Mouse (Mus musculus) B cell, adult 2 months (primary cell): ENCODE measurements around the gene Htra2.

Experiments
- DNase-seq, 2 experiments: peaks; one replicate each; pipeline ENCODE4 v3.0.0; 2022

The Htra2 gene

DNA sequence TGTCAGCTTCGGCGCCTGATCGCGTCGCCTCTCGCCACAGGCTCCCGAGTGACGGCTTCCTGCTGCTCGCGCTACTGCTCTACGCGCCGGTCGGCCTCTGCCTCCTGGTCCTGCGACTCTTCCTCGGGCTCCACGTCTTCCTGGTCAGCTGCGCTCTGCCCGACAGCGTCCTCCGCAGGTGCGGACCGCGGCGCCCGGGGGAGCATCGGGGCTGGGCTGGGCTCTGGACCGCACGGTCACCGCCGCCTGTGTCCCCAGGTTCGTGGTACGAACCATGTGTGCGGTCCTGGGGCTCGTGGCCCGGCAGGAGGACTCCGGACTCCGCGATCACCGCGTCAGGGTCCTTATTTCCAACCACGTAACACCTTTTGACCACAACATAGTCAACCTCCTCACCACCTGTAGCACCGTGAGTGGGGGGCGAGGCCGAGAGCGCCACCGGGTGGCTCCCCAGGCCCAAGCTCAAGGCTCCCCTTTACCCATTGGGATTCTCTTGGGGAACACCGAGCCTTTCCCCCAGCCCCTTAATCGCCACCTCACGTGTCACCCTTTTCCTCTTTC lies at the start of gene Htra2:
Htra2 (minus strand) TSS at position 403 of the 561 bp plus-strand sequence.
- DNase-seq: peak in 1 of 2 experiments; percentile 47

DNA sequence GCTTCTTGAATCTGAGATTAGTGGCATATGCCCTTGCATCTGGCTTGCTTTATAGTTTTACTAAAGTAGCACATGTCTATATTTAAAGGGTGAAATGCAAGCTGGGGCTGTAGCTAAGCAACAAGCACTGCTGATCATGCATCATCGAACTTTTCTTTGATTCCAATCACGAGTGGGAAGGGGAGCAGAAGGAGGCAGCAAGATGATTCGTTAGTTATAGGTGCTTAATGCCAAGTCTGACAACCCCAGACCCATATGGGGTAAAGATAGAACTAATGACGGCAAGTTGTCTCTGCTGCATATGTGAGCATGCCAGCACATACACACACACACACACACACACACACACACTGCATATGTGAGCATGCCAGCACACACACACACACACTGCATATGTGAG lies 49.1 kb upstream of the Htra2 start:
- DNase-seq: no peak

DNA sequence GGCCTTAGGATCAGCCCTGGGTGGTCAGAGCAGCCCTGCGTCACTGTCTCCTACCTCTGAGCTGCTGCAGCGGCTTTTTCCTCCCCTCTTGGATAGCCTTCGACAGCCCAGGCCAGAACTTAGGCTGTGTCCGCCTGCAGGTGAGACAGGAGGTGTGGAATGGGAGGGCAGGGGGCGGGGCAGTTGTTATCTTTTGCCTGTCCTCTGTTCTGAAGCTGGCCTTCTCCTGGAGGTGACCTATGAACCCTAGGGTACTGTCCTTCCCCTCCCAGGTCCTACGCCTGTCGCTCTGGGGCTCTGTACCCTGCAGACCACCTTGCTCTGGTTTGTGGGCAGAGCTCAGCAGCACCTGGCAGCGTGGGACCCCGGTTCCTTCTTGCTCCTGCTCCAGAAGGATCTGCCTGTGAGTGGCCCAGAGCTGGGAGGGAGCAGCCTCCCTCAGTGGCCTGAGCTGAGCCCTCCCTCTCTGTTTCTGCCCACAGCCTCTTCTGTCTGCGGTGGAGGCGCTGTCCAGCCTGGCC lies 48.1 kb upstream of the Htra2 start:
- no peak for DNase-seq

DNA sequence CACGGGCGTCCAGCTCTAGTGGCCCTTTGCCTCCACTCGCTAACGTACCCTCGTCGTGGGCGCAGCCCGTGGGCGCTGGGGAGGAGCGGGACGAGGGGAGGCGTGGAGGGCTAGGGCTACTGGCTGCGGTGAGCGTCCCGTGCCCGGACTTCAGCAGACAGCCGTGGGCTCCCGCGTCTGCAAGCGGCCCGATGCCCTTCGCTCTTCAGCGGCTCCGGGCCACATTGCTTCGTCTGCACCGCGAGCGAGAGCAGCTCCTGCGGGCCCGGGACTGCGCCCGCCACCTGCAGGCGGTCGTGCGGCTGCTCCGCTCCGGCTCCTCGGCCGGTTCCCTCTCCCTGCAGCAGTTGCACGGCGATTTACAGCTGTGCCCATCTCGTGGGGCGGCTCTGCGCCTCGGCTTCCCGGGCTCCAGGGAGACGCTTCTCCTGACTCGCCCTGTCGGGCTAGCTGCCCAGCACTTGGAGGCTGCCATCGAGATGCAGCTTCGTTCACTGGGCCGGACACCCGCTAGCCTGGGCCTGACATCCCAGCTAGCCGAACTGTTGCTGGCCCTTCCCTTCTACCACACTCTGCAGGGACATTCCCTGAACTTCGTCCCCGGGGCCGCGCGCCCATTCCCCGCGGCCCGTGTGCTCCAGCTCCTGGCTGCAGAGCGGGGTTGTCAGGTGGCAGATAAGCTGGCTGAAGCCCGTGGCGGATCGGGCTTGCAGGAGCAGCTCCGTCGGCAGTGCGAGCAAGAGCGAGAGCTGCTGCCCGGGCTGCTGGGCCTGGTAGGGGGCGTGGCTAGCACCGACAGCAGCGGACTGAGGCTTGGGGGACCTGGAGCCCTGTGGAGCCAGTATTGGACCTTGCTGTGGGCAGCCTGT lies 46.8 kb upstream of the Htra2 start:
- peak; percentile 73 to 76 for DNase-seq

DNA sequence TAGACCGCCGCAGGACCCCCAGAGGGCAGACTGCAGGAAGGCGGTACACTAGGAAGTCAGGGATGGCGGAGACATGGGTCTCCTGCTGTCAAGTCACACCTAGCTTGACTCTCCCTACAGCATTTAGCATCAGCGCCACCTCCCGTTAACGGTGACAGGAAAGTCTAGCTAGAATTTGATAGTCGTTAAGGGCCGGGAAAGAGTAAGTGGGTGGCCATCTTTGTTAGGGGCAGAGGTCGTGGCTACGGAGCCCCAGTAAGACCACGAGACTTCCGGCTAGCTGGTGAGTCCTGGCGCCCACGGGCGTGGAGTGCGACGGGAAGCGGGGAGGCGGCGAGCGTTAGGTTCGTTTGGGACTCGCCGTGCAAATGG lies 46.2 kb upstream of the Htra2 start, which contains the start of the genes Ccdc142 and Gm42688:
Ccdc142 (plus strand) TSS at position 286 of the 372 bp plus-strand sequence.
Gm42688 (plus strand) TSS at position 302 of the 372 bp plus-strand sequence.
- DNase-seq: peak; percentile 83 to 85

DNA sequence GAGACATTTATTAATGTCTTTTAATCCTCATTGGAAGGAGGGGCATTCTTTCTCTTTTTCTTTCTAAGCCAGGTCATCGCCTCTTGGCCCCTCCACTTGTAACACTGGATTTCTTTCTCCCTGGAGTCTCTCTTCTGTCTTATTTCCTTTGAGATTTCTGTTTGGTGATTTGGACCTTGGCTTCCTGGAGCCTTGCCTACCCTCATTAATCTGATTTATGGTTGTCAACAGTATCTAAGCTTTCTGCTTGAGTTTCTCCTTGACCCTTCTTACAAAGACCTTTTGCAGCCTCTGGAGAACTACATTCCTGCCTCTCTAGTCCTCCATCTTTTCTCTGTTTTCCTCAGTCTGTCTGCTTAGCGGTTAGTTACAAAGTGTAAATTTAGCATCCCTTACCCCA lies 43.3 kb upstream of the Htra2 start:
- no peak for DNase-seq

DNA sequence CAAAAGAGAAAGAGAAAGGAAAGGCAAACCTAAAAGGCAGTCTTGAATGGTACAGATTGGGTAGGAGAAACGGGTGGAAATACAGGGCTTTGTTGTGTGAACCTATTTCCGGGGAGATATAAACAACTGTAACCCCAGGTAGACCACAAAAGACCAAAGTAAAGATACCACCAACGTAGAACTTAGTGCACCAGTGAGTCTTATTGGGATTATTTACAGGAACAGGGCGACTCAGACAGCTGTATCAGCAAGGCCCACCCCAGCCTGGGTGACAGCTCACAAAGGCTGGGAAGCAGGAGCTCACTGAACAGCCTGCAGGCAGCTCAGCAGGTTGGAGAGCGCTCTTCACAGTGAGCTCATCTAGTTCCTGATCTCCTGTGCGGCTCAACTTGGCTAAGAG lies 40.9 kb upstream of the Htra2 start:
- no peak for DNase-seq

DNA sequence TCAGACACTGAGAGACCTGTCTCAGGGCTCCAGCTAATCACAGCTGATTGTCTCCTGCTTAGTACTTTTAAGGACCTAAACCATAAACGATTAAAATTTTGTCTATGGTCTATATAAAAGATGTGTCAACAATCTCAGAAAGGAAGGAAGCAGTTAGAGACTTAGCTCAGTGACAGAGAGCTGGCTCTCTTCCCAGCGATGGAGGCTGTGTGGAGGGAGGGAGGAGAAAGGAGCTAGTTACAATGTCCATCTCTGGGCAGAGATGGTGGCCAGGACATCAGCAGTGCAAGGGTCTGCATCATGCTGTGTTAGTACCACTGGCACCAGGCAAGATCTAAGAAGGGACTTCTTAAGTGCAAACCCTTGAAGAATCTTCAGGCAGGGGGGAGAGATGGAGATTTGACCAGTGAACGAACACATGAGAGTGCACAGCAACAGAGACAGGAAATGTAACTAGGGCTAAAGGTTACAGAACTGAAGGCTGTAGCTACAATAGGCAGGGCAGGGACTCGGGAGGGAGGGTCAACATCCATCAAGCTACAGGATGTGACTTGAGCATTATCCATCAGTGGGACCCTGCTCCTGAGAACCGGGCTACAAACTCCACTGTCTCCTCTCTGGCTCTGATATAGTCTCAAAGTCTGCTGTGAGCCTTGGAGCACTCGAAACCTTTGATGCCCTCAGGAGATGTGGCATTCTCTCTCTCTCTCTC lies 37.5 kb upstream of the Htra2 start:
- no peak for DNase-seq

DNA sequence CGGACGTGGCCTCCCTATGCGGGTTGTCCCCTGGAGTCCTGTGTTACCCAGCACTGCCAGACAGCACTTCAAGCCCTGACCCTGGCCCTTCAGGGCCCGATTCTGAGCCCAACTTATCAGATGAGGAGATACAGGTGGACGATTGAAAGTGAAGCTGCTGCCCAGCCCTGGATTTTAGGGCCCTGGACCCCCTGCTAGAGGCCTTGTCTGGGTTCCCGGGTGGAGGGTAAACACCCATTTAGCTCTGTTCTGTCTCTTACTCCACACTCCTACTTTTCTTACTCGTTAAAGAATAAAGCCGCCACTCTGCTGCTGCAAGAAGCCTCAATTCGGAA lies 32.8 kb upstream of the Htra2 start:
- no peak for DNase-seq

DNA sequence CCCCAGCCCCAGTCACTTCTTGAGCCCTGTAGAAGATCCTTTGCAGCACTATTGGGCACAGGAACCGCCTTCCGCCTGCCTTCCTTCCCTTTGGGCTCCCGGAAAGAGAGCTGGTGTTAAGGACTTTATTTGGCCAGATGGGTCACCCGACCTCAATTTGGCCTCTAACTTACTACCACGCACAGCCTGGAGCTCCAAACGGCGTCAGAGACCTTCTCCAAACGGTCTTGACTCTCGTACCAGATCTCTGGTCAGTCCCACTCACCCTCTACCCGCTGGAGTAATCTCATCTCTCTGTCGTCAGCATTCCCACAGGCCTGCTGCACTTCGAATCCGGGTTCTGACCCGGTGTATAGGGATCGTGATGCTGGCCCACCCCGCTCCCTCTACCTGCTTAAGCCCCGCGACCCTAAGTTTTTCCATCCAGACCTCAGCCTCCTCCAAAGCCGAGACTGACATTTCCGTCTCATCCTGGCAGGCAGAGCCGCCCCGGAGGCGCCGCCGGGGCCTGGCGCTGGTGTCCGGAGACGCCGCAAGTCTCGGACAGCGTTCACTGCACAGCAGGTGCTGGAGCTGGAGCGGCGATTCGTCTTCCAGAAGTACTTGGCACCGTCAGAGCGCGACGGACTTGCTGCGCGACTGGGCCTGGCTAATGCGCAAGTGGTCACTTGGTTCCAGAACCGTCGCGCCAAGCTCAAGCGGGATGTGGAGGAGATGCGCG lies 32.3 kb upstream of the Htra2 start:
- no peak for DNase-seq

DNA sequence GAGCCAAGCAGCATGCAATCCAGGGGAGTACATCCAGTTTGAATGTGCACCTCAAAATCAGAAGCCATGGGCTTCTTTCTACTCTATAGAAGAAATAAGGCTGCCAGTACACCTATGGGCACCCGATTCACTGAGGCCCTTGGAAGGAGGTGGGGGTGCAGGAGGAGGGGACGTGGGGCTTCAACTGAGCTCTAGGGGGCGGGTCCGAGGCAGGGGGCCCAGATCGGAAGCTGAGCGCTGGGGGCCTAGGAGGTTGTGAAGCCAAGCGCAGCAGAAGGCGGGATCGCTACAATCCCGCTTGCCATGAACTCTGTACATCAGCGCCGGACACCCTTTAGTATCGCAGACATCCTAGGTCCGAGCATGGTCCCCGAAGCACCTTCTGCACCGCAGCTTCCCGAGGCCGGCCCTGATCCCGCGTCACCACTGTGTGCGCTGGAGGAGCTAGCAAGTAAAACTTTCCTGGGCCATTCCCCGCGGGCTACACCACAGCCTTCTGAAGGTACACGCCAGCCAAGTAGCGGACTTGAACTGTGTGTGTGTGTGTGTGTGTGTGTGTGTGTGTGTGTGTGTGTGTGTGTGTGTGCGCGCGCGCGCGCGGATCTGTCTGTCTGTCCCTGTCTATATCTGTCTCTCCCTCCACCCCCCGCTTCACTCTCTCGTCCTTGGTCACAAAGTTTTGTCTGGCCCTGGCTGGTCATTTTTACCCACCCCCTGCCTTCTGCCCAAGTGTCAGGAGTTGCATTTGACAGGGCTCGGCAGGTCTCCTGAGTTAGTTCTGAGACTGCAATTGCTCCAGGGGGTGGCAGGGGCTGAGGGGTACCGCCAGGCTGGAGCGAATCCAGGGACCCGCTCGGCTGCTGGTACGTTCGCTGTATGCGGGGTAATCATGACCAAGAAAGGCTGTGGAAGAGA lies 31.3 kb upstream of the Htra2 start, which contains the start of gene Lbx2:
Lbx2 (plus strand) TSS at position 247 of the 915 bp plus-strand sequence.
- DNase-seq: peak in 1 of 2 experiments; percentile 14

DNA sequence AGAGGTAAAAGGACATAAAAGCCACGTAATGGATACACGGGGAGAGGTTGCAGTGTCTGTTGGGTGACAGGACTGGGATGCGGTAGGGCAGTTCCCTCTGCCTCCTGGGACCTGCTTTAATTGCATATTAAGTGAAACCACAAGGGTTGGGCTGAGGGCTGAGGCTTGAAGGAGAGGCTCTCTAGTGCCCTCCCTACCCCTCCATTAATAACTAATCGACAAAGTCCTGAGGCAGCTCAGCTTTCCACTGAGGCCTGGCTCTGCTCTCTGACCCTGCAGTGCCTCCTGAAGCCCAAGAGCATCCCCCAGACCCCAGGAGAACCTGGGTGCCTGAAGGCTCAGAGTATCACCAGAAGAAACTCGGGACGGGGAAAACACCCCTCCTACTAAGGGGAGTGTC lies 29.4 kb upstream of the Htra2 start:
- no peak for DNase-seq

DNA sequence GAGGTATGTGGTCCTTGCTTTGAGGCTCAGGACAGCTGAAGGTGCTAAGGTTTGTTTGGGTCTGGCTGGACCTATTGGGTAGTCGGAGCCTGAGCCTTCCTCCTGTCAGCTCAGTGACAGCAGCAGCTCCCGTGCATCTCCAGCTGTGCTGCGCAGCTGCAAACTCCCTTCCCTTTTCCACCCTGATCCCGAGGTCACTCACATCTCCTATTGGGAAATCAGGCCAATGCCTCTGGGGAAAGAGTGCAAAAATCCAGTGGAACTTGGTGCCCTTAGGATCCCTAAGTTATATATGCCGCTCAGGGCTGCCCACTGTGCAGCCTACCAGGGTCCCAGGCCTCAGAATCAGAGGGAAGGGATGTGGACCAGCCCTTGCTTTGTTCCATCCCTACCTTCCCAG lies 28.4 kb upstream of the Htra2 start:
- no peak for DNase-seq

DNA sequence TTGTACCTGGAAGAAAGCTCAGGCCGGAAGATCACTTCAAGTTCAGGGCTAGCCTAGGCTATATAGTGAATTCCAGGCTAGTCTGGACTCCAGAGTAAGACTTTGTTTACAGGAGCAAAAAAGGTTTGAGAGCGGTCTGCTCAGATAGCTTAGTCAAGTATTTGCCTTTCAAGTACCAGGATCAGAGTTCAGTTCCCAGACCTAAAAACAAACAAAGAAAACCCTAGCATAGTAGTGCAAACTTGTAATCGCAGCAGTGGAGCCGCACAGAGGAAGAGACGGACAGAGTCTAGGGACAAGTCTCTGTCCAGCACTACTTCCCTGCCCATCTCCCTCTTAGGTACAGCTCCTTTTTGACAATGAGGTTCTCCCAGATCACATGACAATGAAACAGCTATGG lies 25.1 kb upstream of the Htra2 start:
- DNase-seq: no peak

DNA sequence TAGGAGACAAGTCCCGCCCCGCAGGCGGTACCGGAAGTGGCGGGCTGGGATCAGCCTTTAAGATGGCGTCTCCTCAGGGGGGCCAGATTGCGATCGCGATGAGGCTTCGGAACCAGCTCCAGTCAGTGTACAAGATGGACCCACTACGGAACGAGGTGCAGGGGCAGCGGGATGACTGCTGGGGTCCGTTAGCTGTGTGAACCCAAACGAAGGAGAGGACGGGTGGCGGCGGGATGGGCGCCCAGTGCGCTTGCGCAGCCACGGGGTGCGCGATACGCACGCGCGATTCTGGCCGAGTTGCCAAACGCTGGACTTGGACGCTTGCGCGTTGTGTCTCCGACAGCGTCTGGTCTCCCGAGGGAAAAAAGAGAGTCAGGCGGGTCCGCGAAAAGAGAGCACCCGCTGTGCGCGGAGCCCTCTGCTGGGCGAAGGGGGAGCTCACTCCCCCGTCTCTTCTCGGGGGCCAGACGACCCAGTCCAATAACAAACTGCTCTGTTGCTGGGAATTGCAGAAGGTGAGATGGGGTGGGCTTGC lies 23.3 kb upstream of the Htra2 start:
- peak; percentile 100 for DNase-seq

DNA sequence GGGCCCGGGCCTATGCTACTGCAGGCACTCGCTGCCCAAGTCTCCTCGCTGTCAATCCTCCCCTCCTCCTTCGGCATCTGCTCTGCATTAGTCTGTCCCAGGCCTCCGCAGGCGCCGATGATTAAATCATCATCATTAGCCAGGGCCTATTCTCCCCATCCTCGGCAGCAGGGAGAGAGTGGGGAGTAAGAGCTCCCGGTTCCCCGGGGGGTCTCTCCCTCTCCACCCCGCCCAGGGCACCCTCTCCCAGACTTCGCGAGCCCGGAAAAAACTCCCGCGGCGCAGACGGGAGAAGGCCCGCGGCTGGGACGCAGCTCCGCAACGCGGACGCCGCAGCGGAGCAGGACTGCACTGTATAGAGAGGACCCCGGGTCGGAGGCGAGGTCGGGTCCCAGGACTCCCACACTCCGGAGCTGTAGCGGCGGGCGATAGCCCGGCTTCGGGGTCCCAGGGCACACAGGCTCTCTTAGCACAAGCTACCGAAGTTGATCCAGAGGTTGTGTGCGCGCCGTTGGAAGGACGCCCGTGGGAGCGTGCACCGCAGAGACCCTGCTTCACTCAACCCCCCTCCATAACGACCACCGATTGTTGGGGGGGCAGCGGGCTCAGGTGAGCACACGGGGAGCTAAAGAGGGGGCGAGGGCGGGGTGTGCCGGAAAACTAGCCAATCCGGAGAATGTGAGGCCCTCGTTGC lies 22.7 kb upstream of the Htra2 start, which contains the start of gene Pcgf1:
Pcgf1 (plus strand) TSS at position 240 of the 694 bp plus-strand sequence.
- DNase-seq: peak in 1 of 2 experiments; percentile 35

DNA sequence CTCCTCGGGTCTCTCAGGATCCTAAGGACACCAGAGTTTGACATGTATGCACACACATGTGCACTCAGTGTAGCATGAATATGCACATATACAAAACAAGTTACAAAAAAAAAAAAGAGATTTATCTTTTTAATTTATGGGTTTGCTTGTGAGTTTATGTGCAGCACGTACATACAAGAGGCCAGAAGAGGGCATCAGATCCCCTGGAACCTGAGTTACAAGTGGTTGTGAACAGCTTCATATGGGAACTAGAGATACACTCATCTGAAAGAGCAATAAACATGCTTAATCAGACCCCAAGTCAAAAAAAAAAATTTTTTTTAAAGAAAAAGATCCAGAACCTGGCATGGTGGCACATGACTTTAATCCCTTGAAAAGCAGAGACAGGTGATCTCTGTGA lies 19.9 kb upstream of the Htra2 start:
- peak in 1 of 2 experiments; percentile 42 for DNase-seq

DNA sequence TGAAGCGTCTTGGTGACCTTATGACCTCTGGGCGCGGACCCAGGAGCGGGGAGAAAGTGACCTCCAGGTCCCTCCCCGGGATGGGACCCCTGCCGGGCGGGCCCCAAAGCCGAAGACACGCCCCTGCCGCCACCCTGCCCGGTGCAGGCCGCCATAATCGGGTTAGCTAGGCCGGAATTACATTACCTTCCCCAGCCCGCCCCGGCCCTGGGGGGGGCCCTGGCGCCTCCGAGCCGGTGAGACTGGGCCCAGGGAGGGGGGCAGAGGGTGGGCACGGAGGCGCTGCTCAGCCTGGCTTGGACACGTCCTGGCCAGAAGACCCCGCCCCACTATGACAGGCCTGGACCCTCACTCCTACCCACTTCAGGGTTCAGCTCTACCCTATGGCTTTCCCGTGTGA lies 16.1 kb upstream of the Htra2 start:
- DNase-seq: peak; percentile 32 to 52

DNA sequence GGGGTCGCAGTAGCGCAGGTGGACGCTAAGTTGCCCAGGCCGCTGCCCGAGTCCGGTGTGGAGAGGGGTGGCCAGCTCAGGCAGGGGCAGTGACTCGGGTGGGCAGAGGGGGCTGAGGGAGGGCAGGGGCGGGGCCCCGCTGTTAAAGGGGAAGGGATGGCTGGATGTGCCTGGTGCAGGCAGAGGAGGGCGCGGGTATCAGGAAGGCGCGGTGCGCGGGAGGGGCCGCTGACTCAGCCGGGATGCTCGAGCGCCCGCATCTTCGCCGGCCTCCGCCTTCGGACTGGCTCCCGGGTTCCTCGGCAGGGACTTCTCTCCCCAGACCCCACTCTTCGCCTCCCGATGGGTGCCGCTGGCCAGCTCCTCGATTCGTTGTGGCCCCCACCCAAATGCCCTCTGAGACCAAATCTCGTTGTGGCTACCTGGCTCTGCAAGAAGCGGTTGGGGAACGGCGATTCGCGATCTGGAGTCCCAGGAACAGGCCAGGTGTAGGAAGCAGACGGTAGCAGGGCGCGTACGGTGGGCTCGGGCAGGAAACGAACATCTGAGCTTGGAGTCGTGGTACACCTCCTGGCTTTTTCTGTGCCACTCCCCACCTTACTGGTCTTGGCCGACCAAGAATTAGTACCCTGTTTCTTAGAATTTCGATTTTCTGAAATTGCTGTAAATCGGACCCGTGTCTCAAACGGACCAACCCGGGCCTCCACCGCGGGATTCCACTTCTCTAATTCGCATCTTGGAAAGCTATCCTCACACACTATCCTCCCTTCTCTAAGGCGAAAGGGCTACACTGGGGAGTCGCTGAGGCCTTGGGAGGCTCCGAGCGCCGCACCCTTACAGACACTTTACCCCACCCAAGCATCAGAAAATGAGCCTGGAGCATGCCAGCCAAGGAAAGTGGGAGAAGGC lies 15.5 kb upstream of the Htra2 start:
- peak; percentile 58 to 71 for DNase-seq

DNA sequence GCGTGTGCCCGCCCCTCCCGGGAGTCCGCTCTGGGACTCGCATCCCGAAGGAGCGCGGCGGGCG lies 15.0 kb upstream of the Htra2 start, which contains the start of gene Tlx2:
Tlx2 (minus strand) TSS at position 47 of the 64 bp plus-strand sequence.
- DNase-seq: no peak
